Mouse (Mus musculus): Measurements from ENCODE around the gene Rnd1. TPM values are rescaled to one million over a fixed set of nuclear protein-coding genes. Genes with fewer than 3 reads are reported as not detected.

Rnd1 gene
- polyA plus RNA-seq, 2 experiments = 0.24 to 0.67 TPM

DNA sequence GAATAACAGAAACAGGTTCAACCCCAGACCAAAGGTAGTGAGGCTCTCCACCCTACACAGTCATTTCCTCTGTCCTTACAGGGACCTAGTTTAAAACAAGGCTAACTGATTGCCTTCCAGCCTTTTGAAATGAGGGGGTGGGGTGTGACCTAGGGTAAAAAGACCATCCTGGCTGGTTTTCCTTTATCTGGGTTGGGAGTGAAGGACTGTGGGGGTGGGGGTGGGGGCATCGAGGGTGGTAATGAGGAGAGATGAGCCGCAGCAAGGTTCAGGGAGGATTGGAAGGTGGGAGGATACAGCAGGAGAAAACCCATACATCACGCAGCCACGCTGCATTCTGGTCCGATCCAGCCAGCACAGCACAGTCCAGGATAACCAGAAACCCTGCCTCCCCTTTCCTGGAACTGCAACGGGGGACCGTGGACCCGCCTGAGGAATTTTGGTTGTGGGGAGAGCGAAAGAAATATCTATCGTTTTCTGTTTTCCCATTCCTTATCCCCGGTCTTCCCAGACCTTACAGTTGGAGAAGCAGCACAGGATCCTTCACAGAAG lies 2.2 kb downstream of the Rnd1 start:
- WGBS (ENCODE audit: insufficient replicate concordance) = 26% methylated on average over 11 of the region's 11 CpGs
- Histone ChIP-seq H3K4me2 (ENCODE audit: low read depth) (no peak overlapping the region), H3K9ac (replicated peaks) (no peak overlapping the region)

DNA sequence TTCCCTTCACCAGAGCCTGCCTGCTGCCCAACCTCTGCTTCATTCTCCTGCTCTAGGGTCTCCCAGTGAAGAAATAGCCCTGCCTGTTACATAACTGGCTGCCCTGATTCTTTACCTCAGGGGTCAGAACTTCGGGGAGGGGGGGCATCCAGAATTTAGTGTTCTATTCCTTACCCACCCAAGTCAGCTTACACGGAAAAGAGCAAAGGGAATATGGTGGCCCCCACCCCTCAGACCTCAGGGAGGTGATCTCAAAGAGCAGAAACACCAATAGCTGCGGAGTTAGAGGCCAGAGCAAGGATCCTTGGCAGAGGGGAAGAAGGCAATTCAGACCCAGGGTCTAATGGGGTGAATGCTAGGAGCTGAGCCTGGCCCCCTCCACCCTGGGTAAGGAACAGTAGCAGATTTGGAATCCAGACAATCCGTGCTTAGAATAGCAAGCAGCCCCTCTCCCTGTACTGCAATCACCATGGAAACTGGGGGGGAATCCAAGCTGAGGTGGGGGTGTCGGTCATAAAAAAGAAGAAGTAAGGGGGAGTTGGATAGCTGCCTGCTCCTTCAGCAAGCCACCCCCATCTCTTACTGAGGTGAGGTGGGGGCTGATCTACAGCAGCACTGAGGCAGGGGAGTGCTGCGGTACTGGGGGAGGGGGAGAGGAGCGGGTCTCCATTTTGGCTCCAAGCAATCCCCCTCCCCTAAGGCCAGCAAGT lies 2.8 kb downstream of the Rnd1 start:
- Histone ChIP-seq H3K9me3 (ENCODE audit: control insufficient read depth, low read length) (no peaks in the 10 kb centered on the region), H3K4me3 (ENCODE audit: insufficient read depth in 1 of 2, low read depth in 2 of 2, low read length in 2 of 2) (no peak overlapping the region), H3K9ac (replicated peaks) (no peak overlapping the region), H3K36me3 (replicated peaks; ENCODE audit: control insufficient read depth, insufficient read depth, low read depth) (no peaks in the 10 kb centered on the region), H3K27ac (no peak overlapping the region), H3K4me2 (ENCODE audit: low read depth) (no peak overlapping the region), H3K27me3 (ENCODE audit: control insufficient read depth, insufficient read depth, low read length) (peaks cover 47% of the 10 kb centered on the region), H3K4me1 (replicated peaks; ENCODE audit: control insufficient read depth in 2 of 2, insufficient read depth in 2 of 2, low read length in 1 of 2) (0 out of 4 replicates have a peak, but pooled peaks cover 0 to 6% of the 10 kb centered on the region in 2 experiments)
- ATAC-seq (ENCODE audit: insufficient read depth) (no peak), DNase-seq (ENCODE audit: low read depth in 3 of 3, low spot score in 3 of 3) (no peak)
- TF ChIP-seq EP300 (IDR thresholded peaks at IDR 0.05; ENCODE audit: low read depth) = no peak
- no peak for TF ChIP-seq CTCF (IDR thresholded peaks at IDR 0.05; ENCODE audit: low read depth)
- 23% methylated on average over 7 of the region's 7 CpGs for WGBS (ENCODE audit: insufficient replicate concordance)

More for the DNA sequence above, 2.2 kb downstream of the Rnd1 start:
- DNase-seq (ENCODE audit: low read depth in 3 of 3, low spot score in 3 of 3) = no peak
- Histone ChIP-seq H3K4me1 (replicated peaks; ENCODE audit: control insufficient read depth in 2 of 2, insufficient read depth in 2 of 2, low read length in 1 of 2) (0 out of 4 replicates have a peak, but pooled peaks cover 0 to 6% of the 10 kb centered on the region in 2 experiments), H3K4me3 (ENCODE audit: insufficient read depth in 1 of 2, low read depth in 2 of 2, low read length in 2 of 2) (no peak overlapping the region), H3K27ac (no peak overlapping the region), H3K36me3 (replicated peaks; ENCODE audit: control insufficient read depth, insufficient read depth, low read depth) (no peaks in the 10 kb centered on the region), H3K9me3 (ENCODE audit: control insufficient read depth, low read length) (no peaks in the 10 kb centered on the region), H3K27me3 (ENCODE audit: control insufficient read depth, insufficient read depth, low read length) (peaks cover 47% of the 10 kb centered on the region)
- TF ChIP-seq CTCF (IDR thresholded peaks at IDR 0.05; ENCODE audit: low read depth) = no peak
- TF ChIP-seq EP300 (IDR thresholded peaks at IDR 0.05; ENCODE audit: low read depth) = no peak
- ATAC-seq (ENCODE audit: insufficient read depth) = no peak

DNA sequence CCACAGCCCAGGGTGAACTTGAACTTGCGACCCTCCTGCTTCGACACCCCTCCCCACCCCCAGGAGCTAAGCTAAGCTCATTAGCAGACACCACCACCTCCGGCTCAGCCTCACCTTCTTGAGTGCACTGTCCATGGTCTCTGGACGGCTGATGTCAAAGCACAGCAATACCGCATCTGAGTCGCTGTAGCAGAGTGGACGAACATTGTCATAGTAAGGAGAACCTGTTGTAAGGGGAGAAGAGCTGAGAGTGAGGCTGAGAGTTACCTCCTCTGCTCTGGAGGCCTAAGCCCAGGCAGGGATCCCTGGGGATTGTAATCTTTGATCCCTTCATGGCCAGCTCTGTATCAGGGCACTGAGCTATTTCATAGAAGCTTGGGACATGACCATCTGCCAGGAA lies 3.5 kb downstream of the Rnd1 start:
- Histone ChIP-seq H3K4me2 (ENCODE audit: low read depth) (no peak overlapping the region), H3K27me3 (ENCODE audit: control insufficient read depth, insufficient read depth, low read length) (peaks cover 44% of the 10 kb centered on the region)

DNA sequence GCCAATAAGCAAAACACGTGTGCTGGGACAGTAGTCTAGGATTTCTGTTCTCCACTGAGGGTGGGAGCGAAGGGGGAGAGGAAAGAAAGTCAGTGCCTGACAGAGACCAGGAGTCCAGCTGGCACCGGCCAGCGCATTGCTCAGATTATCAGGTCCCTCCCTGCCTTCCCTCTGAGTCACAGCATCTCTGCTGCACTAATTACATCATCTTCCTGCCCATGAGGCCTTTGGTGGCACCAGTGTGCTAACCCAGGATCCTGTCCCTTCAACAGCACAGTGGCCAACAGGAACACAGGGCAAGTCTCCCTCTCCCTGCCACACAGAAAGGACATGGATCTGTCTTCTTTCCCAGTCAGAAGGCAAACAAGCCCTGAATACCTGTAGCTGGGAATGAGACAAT lies 4.7 kb downstream of the Rnd1 start:
- H3K27me3 ChIP-seq (ENCODE audit: control insufficient read depth, insufficient read depth, low read length) = peaks cover 36% of the 10 kb centered on the region

More for the DNA sequence above, 3.5 kb downstream of the Rnd1 start:
- H3K36me3 ChIP-seq (replicated peaks; ENCODE audit: control insufficient read depth, insufficient read depth, low read depth) = no peaks in the 10 kb centered on the region
- H3K9me3 ChIP-seq (ENCODE audit: control insufficient read depth, low read length) = no peaks in the 10 kb centered on the region
- H3K27ac ChIP-seq = no peak overlapping the region
- H3K4me3 ChIP-seq (ENCODE audit: insufficient read depth in 1 of 2, low read depth in 2 of 2, low read length in 2 of 2) = no peak overlapping the region
- WGBS (ENCODE audit: insufficient replicate concordance) = 55% methylated on average over 7 of the region's 7 CpGs
- H3K4me1 ChIP-seq (replicated peaks; ENCODE audit: control insufficient read depth in 2 of 2, insufficient read depth in 2 of 2, low read length in 1 of 2) = 0 out of 4 replicates have a peak, but pooled peaks cover 0 to 6% of the 10 kb centered on the region in 2 experiments
- DNase-seq (ENCODE audit: low read depth in 3 of 3, low spot score in 3 of 3) (no peak), ATAC-seq (ENCODE audit: insufficient read depth) (no peak)
- no peak overlapping the region for H3K9ac ChIP-seq (replicated peaks)
- no peak for TF ChIP-seq CTCF (IDR thresholded peaks at IDR 0.05; ENCODE audit: low read depth)
- TF ChIP-seq EP300 (IDR thresholded peaks at IDR 0.05; ENCODE audit: low read depth) = no peak

More for the DNA sequence above, 4.7 kb downstream of the Rnd1 start:
- H3K9ac ChIP-seq (replicated peaks) = no peak overlapping the region
- 54% methylated on average over 4 of the region's 4 CpGs for WGBS (ENCODE audit: insufficient replicate concordance)
- DNase-seq (ENCODE audit: low read depth in 3 of 3, low spot score in 3 of 3) (no peak), ATAC-seq (ENCODE audit: insufficient read depth) (no peak)
- no peaks in the 10 kb centered on the region for H3K36me3 ChIP-seq (replicated peaks; ENCODE audit: control insufficient read depth, insufficient read depth, low read depth)
- 0 out of 4 replicates have a peak, but pooled peaks cover 0 to 3% of the 10 kb centered on the region in 2 experiments for H3K4me1 ChIP-seq (replicated peaks; ENCODE audit: control insufficient read depth in 2 of 2, insufficient read depth in 2 of 2, low read length in 1 of 2)
- no peaks in the 10 kb centered on the region for H3K9me3 ChIP-seq (ENCODE audit: control insufficient read depth, low read length)
- H3K27ac ChIP-seq = no peak overlapping the region
- TF ChIP-seq CTCF (IDR thresholded peaks at IDR 0.05; ENCODE audit: low read depth) (no peak), EP300 (IDR thresholded peaks at IDR 0.05; ENCODE audit: low read depth) (no peak)
- no peak overlapping the region for H3K4me3 ChIP-seq (ENCODE audit: insufficient read depth in 1 of 2, low read depth in 2 of 2, low read length in 2 of 2)
- H3K4me2 ChIP-seq (ENCODE audit: low read depth) = no peak overlapping the region

All from liver, embryonic 14.5 days (tissue).